Mouse (Mus musculus): Measurements from ENCODE around the gene Thap11. TPM values are rescaled to one million over a fixed set of nuclear protein-coding genes. Genes with fewer than 3 reads are reported as not detected.

Thap11 gene
- polyA plus RNA-seq (2012; rRNA removed; ENCODE audit: low replicate concordance): 39.9 and 66.8 TPM in 2 replicates

GRCm38 (mm10) chr8:105854715-105855216 is at the start of gene Thap11:
Gene Thap11, plus strand, starts transcription at chr8:105855132.

GRCm38 (mm10) chr8:105826861-105827848 is 27.8 kb upstream of the Thap11 start, which contains the start of the genes Ranbp10 and Tsnaxip1:
Gene Ranbp10, minus strand, starts transcription at chr8:105827350.
Gene Tsnaxip1, plus strand, starts transcription at chr8:105827731.

DNA sequence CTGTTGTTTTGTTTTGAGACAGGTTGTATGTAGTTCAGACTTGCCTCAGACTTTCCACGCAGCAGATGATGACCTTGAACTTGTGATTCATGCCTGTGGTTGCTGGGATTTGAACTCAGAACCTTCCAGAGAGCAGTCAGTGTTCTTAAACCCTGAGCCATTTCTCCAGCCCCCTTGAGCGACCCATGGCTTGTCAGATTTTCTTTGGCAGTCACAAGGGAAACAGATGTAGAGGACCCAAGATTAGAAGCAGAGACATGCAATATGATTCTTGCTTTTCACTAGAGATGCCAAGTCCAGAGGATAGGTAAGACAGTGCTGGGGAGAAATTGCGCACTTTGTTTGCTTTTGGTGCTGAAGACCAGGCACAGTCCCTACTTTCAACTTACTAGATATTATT is 1.8 kb upstream of the Thap11 start, which contains the start of gene Cenpt:
Gene Cenpt, minus strand, starts transcription at position 101 of the 400 bp plus-strand sequence.

DNA sequence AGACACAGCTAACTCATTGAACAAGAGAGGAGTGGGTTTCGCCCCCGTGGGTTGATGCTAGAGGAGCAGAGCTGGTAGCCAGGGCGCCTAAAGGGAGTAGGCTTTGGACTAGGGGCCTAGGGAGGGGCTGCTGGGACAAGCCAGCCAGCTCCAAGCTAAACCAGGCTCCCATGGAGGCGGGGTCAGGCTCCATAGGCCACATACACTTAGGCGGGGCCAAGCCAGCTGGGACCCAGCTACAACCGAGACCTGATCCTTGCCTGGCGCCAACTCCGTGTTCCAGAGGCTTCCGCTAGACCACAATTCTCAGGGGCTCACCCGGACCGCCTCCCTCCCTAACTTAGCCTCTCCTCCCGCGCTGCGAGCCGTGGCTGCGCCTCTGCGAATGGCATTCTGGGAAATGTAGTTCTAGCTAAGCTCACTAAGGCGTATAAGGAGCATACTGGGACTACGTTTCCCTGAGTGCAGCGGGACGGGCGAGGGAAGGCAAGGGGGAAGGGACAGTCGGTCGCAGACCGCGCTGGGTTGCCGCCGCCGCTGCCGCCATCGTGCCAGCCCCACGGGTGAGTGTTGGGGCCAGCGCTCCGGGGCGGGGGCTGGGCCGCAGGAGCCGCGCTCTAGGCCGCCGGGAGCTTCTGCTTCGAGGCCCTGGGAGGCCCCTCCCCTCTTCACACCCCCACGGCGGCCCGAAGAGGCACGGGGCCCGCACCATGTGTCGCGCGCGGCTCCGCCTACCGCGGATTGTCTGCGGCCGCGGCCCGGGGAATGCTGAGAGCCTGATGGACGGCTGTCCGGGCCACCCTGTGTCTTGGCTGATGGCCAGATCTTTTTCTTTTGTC is 5.4 kb downstream of the Thap11 start, which contains the start of gene Nutf2:
Gene Nutf2, plus strand, starts transcription at position 438 of the 839 bp plus-strand sequence.

GRCm38 (mm10) chr8:105880754-105881520 is 26.0 kb downstream of the Thap11 start, which contains the start of gene Edc4:
Gene Edc4, plus strand, starts transcription at chr8:105880881.

DNA sequence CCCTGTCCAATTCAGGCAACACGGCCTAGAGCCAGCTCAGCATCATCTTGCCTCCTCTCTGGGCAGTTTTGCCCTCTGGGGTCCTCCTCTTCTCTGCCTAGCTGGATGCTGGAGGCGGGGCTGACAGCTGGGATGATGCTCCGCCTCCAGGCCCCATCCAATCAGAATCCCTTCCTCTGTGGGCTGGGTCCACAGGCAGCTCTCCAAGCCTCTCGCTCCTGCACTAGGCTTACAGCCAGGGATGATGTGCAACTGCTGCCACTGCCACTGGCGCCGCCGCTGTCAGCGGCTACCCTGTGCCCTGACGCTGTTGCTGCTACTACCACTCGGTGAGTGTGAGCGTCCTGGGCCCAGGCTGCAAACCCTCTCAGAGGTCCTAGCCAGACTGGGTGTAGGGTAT is 38.4 kb downstream of the Thap11 start, which contains the start of gene Nrn1l:
Gene Nrn1l, plus strand, starts transcription at position 229 of the 400 bp plus-strand sequence.

GRCm38 (mm10) chr8:105900180-105900940 is 45.4 kb downstream of the Thap11 start, which contains the start of gene Pskh1:
Gene Pskh1, plus strand, starts transcription at chr8:105900441.

Other genes with a start within 250 kb of the Thap11 start
- 34.4 and 43.4 TPM in 2 replicates for gene Ripor1, start 249.9 kb upstream of the Thap11 start, polyA plus RNA-seq (2012; rRNA removed; ENCODE audit: low replicate concordance)
- 11.0 and 24.5 TPM in 2 replicates for gene Ctcf, start 218.6 kb upstream of the Thap11 start, polyA plus RNA-seq (2012; rRNA removed; ENCODE audit: low replicate concordance)
- not detected in 2 replicates for gene Agrp, start 217.7 kb upstream of the Thap11 start, polyA plus RNA-seq (2012; rRNA removed; ENCODE audit: low replicate concordance)
- 1.2 and 1.5 TPM in 2 replicates for gene Carmil2, start 168.9 kb upstream of the Thap11 start, polyA plus RNA-seq (2012; rRNA removed; ENCODE audit: low replicate concordance)
- gene Acd, start 154.0 kb upstream of the Thap11 start, polyA plus RNA-seq (2012; rRNA removed; ENCODE audit: low replicate concordance): 39.9 and 48.6 TPM in 2 replicates
- 25.6 and 26.0 TPM in 2 replicates for gene Pard6a, start 154.0 kb upstream of the Thap11 start, polyA plus RNA-seq (2012; rRNA removed; ENCODE audit: low replicate concordance)
- gene 4933405L10Rik, start 147.5 kb upstream of the Thap11 start, polyA plus RNA-seq (2012; rRNA removed; ENCODE audit: low replicate concordance): 0.10 TPM in 1 of 2 replicates, not detected in the other
- gene Enkd1, start 146.9 kb upstream of the Thap11 start, polyA plus RNA-seq (2012; rRNA removed; ENCODE audit: low replicate concordance): 5.7 and 12.8 TPM in 2 replicates
- gene Gfod2, start 96.5 kb upstream of the Thap11 start, polyA plus RNA-seq (2012; rRNA removed; ENCODE audit: low replicate concordance): 7.7 and 10.0 TPM in 2 replicates
- gene Ranbp10, start 27.8 kb upstream of the Thap11 start, polyA plus RNA-seq (2012; rRNA removed; ENCODE audit: low replicate concordance): 26.6 and 31.6 TPM in 2 replicates
- 0.05 TPM in 1 of 2 replicates, not detected in the other for gene Tsnaxip1, start 27.4 kb upstream of the Thap11 start, polyA plus RNA-seq (2012; rRNA removed; ENCODE audit: low replicate concordance)
- 17.6 and 36.3 TPM in 2 replicates for gene Cenpt, start 1.9 kb upstream of the Thap11 start, polyA plus RNA-seq (2012; rRNA removed; ENCODE audit: low replicate concordance)
- 37.9 and 42.9 TPM in 2 replicates for gene Nutf2, start 5.4 kb downstream of the Thap11 start, polyA plus RNA-seq (2012; rRNA removed; ENCODE audit: low replicate concordance)
- gene Edc4, start 25.7 kb downstream of the Thap11 start, polyA plus RNA-seq (2012; rRNA removed; ENCODE audit: low replicate concordance): 45.4 and 85.8 TPM in 2 replicates
- 1.2 and 1.5 TPM in 2 replicates for gene Nrn1l, start 38.4 kb downstream of the Thap11 start, polyA plus RNA-seq (2012; rRNA removed; ENCODE audit: low replicate concordance)
- 55.5 and 60.6 TPM in 2 replicates for gene Pskh1, start 45.3 kb downstream of the Thap11 start, polyA plus RNA-seq (2012; rRNA removed; ENCODE audit: low replicate concordance)
- gene Ctrl, start 78.7 kb downstream of the Thap11 start, polyA plus RNA-seq (2012; rRNA removed; ENCODE audit: low replicate concordance): 2.2 and 4.2 TPM in 2 replicates
- gene Psmb10, start 83.3 kb downstream of the Thap11 start, polyA plus RNA-seq (2012; rRNA removed; ENCODE audit: low replicate concordance): 152 and 154 TPM in 2 replicates
- gene Lcat, start 88.2 kb downstream of the Thap11 start, polyA plus RNA-seq (2012; rRNA removed; ENCODE audit: low replicate concordance): 3.1 and 5.9 TPM in 2 replicates
- 68.7 and 121 TPM in 2 replicates for gene Slc12a4, start 111.0 kb downstream of the Thap11 start, polyA plus RNA-seq (2012; rRNA removed; ENCODE audit: low replicate concordance)
- 0.18 and 0.40 TPM in 2 replicates for gene Dpep3, start 124.3 kb downstream of the Thap11 start, polyA plus RNA-seq (2012; rRNA removed; ENCODE audit: low replicate concordance)
- 15.8 and 20.1 TPM in 2 replicates for gene Dus2, start 136.2 kb downstream of the Thap11 start, polyA plus RNA-seq (2012; rRNA removed; ENCODE audit: low replicate concordance)
- gene Dpep2nb, start 150.8 kb downstream of the Thap11 start, polyA plus RNA-seq (2012; rRNA removed; ENCODE audit: low replicate concordance): not detected in 2 replicates
- 11.3 and 11.9 TPM in 2 replicates for gene Ddx28, start 156.8 kb downstream of the Thap11 start, polyA plus RNA-seq (2012; rRNA removed; ENCODE audit: low replicate concordance)
- 29.9 and 36.2 TPM in 2 replicates for gene Nfatc3, start 203.7 kb downstream of the Thap11 start, polyA plus RNA-seq (2012; rRNA removed; ENCODE audit: low replicate concordance)

Measured in subcutaneous adipose tissue, adult 2 months (tissue).